Mouse (Mus musculus) B cell, adult 2 months (primary cell): ENCODE data around the gene Tm4sf5.
"Not testable (repeated sequence)": the region's sequence is repeated elsewhere in the genome, so short reads cannot be mapped to it uniquely, and the experiment has no call there.

ENCODE experiments used
- DNase-seq, 2 experiments: peaks; one replicate each; pipeline ENCODE4 v3.0.0; 2022

Tm4sf5 gene

GRCm38 (mm10) chr11:70511242-70511641 lies 6.2 kb downstream of the Tm4sf5 start:
- DNase-seq: no peak

GRCm38 (mm10) chr11:70511825-70512224 lies 6.8 kb downstream of the Tm4sf5 start:
- DNase-seq: no peak

DNA sequence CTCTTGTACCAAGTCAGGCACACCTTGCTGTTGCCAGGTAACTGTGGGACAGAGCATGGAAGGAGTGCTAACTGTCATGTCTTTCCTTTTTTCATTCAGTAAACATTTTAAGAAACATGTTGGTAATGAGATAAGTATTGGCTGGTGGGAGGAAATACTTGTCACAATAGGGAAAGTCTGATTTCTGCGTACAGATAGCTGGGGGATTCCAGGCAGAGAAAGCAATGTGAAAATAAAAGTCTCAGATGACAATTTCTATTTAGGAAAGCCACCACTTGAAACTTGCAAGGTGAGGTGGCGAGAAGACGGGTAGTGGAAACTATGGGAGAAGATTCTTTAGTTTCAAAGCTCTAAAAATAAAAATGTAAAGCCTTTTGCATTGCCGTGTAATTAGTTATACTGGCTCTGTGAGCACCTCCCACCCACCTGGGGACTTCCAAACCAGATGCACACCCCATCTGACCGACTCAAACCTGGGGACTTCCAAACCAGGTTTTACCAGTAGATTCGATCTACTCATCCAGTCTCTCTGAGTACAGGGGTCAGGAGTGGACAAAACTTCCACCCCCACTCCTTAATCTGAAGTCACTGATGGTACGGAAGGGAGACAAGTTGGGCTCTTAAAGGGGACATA lies 7.8 kb downstream of the Tm4sf5 start:
- DNase-seq: no peak

DNA sequence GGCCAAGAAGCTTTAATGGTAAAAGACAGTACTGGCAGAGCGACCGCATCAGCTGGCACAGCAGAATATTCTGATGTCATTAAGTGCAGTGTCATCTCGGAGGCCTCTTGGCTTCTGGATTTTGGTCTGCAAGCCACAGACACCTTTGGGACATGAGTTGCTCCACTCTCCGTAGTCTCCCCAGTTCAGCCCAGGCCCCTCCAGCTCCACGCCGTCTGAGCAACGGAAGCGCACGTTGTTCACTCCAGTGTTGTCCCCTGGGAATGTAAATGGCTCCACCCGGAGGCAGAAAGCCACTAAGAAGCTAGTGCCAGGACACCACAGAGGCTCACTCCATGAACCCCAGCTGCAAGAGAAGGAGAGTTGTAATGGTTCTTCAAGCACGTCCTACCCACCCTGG lies 8.5 kb downstream of the Tm4sf5 start:
- DNase-seq: no peak

GRCm38 (mm10) chr11:70514288-70514687 lies 9.2 kb downstream of the Tm4sf5 start, which contains the start of gene Vmo1:
Gene Vmo1, minus strand, starts transcription at chr11:70514616.
- no peak for DNase-seq

DNA sequence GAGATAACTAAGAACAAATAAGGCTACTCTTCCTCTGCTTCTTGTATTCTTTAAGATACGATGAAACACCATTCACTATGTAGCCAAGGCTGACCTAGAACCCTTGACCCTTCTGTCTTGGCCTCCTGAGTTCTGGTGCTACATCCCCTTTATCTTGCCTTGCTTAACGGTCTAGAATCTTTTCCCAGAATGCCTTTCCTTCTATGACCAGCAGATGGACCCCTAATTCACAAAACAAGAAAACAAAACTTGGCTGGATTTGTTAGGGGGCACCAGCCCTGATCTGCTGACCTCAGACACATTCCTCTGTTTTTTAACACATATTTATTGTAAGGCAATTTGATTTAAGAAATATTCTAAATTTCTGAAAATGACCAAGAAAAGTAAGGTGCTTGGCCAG lies 11.3 kb downstream of the Tm4sf5 start:
- DNase-seq: peak; percentile 55 to 61

GRCm38 (mm10) chr11:70518436-70518835 lies 13.4 kb downstream of the Tm4sf5 start:
- DNase-seq: no peak

DNA sequence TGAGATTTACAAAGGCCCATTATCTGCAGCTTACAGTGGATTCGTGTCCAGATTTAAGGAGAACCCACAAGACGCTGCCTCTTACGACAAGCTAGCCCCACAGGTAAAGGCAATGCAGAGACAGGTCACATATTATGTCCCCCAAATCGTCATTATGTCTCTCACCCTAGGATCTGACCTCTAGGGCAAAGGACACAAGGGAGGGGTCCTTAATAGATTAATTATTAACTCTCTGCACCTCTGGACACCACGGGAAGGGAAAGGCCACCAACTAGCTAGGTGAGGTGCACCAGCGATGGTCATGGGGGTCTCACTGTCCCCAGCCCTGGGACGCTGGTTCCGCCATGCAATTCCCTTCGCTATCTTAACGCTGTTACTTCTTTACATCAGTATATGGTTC lies 13.9 kb downstream of the Tm4sf5 start, which contains the start of gene Gltpd2:
Gene Gltpd2, plus strand, starts transcription at position 274 of the 400 bp plus-strand sequence.
- DNase-seq: no peak

- no peak for DNase-seq
Observed at GRCm38 (mm10) chr11:70520178-70520769, 15.2 kb downstream of the Tm4sf5 start.

GRCm38 (mm10) chr11:70523306-70523989 lies 18.4 kb downstream of the Tm4sf5 start:
- not testable (repeated sequence) for DNase-seq

DNA sequence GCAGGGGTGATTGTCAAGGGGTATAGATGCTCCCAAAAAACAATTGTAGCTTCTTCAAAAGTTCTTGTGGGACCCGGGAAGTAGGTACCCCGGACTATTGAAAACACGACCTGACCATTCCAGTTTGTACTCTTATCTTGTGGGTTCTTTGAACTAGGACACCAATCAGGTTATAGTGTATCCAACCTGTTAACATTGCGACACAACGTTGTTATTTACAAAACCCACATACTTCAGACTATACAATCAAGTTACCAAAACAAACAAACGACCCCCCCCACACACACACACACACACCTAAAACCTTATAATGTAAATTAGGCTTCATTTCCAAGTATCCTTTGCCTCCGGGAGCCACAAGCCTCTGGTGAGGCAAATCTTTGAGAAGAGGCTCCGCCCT lies 19.7 kb downstream of the Tm4sf5 start:
- no peak for DNase-seq

DNA sequence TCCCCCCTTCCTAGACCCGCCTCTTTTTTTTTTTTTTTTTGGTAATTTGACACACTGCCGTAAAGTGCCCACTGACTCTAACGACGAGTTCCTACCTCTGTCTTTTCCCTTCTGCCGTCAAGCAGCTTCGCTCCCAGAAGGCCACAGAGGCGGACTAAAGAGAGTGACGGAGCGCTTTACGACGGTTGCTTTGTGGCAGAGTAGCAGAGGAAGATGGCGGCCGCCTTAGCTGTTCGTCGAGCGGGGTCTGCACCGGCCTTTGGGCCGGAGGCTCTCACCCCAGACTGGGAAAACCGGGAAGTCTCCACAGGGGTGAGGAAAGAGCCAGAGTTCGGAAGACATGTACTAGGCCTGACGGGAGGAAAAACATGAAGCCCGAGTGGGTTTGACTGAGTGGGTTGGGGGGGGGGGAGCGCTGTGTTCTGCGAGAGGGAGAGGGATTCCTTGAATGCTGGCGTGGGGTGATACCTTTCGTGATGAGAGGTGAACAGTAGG lies 20.2 kb downstream of the Tm4sf5 start, which contains the start of gene Psmb6:
Gene Psmb6, plus strand, starts transcription at position 184 of the 495 bp plus-strand sequence.
- DNase-seq: peak; percentile 84 to 85

DNA sequence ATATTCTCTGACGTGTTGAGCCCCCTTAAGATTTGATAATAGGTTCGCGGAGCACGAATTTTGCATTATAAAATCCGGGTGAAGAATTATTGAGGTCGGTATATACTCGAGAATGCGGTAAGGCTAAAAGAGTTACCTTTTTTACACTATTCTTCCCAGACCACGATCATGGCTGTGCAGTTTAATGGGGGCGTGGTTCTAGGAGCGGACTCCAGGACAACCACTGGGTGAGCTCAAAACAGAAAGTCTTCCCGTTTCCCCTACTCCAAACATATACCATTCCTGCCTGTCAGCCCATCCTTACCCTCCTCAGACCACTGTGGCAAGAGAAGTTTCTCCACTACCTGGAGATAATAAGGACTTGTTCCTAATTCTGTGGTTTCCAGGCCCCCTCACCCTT lies 20.7 kb downstream of the Tm4sf5 start:
- no peak for DNase-seq

DNA sequence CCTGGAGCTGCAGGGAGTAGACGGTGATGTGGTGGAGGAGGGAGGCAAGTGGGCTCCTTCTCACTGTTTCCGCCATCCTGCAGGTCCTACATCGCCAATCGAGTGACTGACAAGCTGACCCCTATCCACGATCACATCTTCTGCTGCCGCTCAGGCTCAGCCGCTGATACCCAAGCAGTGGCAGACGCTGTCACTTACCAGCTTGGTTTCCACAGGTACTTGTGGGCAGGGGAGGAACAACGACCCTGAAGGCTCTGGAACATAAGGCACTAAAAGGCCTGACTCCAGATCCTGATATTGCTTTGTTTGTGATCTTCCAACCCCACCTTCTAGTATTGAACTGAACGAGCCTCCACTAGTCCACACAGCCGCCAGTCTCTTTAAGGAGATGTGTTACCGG lies 21.2 kb downstream of the Tm4sf5 start:
- DNase-seq: no peak

DNA sequence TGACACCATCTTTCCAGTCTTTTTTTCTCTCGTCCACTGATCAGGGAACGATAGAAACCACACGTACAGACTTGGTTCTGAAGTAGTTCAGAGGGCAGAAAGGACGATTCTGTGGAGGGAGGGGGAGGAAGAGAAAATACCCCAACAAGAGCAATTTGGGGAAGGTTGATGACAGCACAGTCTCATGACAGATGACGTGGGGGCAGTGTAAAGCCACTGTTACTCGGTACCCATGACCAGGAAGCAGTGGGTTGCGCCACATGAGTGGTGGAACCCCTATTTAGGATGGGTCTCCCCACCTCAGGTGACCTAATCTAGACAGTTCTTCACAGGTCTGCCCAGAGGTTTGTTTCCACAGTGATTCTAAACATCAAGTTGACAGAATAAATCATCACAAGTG lies 23.6 kb downstream of the Tm4sf5 start:
- no peak for DNase-seq

- not testable (repeated sequence) for DNase-seq
Observed at GRCm38 (mm10) chr11:70531065-70531464, 26.0 kb downstream of the Tm4sf5 start.

- DNase-seq: no peak
Observed at GRCm38 (mm10) chr11:70532839-70533238, 27.8 kb downstream of the Tm4sf5 start, which contains the start of gene Gm40193. Gene Gm40193, minus strand, starts transcription at chr11:70532939.

- no peak for DNase-seq
Observed at GRCm38 (mm10) chr11:70539423-70539822, 34.4 kb downstream of the Tm4sf5 start.

GRCm38 (mm10) chr11:70539877-70540587 lies 35.0 kb downstream of the Tm4sf5 start, which contains the start of gene Pld2:
Gene Pld2, plus strand, starts transcription at chr11:70540064.
- peak; percentile 81 to 88 for DNase-seq

DNA sequence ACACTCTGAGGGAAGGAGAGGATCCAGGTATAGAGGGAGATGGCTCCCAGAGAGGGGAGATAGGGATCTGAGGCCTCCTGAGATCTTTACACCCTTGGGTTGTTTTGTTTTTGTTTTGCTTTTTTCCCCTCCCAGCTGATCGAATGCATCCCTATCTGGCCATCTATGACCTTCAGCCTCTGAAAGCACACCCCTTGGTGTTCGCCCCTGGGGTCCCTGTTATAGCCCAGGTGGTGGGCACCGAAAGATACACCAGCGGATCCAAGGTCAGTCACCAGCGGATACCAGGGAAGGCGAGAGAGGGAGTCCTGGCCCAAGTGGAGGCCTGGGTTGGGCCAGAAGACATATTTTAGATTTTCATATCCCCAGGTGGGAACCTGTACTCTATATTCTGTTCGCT lies 35.9 kb downstream of the Tm4sf5 start:
- no peak for DNase-seq

GRCm38 (mm10) chr11:70541415-70541814 lies 36.4 kb downstream of the Tm4sf5 start:
- DNase-seq: no peak

- no peak for DNase-seq
Observed at GRCm38 (mm10) chr11:70544496-70544895, 39.5 kb downstream of the Tm4sf5 start.

GRCm38 (mm10) chr11:70551526-70551925 lies 46.5 kb downstream of the Tm4sf5 start:
- DNase-seq: no peak
